Mouse (Mus musculus): ENCODE measurements at regions not wholly inside any gene's neighbourhood (a gene's known extent, or its start where the extent isn't known, plus 50 kb on each side); places are given as distances from the start of the nearest gene placed in this dataset.

GRCm38 (mm10) chr8:56682564-56682963 lies 131.7 kb downstream of the Fbxo8 start:
- in situ Hi-C loops (cut with MboI; ENCODE audit: low pct_unique_long_range_greater_than_20kb): loop anchor here (25.0 kb wide), 1 partner anchor 730 kb away; no protein-coding TSS in a partner anchor
- ChIA-PET POLR2A (no interaction called here), CTCF (no interaction called here)
- DNase-seq (ENCODE audit: low read depth, low spot score) (no peak), ATAC-seq (peak; percentile 84)
- H3K27me3 ChIP-seq: peaks cover 17% of the 10 kb centered on the region
- TF ChIP-seq CTCF (IDR thresholded peaks at IDR 0.05): peak; percentile 54

- ATAC-seq: peak; percentile 47
- POLR2A ChIA-PET: no interaction called here
- TF ChIP-seq CTCF (IDR thresholded peaks at IDR 0.05): no peak
These were observed 133.5 kb downstream of the Fbxo8 start for GRCm38 (mm10) chr8:56684352-56684751.

GRCm38 (mm10) chr8:56695436-56695835 lies 144.5 kb downstream of the Fbxo8 start:
- DNase-seq (ENCODE audit: low read depth, low spot score) (no peak), ATAC-seq (no peak)
- CTCF ChIA-PET: no interaction called here
- POLR2A ChIA-PET: no interaction called here
- H3K27me3 ChIP-seq: peaks cover 15% of the 10 kb centered on the region
- in situ Hi-C loops (cut with MboI; ENCODE audit: low pct_unique_long_range_greater_than_20kb): loop anchor here (25.0 kb wide), 1 partner anchor 717 kb away; no protein-coding TSS in a partner anchor
- TF ChIP-seq CTCF (IDR thresholded peaks at IDR 0.05): no peak

More at GRCm38 (mm10) chr8:56684352-56684751, 133.5 kb downstream of the Fbxo8 start:
- DNase-seq (ENCODE audit: low read depth, low spot score): no peak
- in situ Hi-C loops (cut with MboI; ENCODE audit: low pct_unique_long_range_greater_than_20kb): loop anchor here (25.0 kb wide), 1 partner anchor 728 kb away; no protein-coding TSS in a partner anchor
- H3K27me3 ChIP-seq: peaks cover 13% of the 10 kb centered on the region
- CTCF ChIA-PET: no interaction called here

- no peak for TF ChIP-seq CTCF (IDR thresholded peaks at IDR 0.05)
- no peak for ATAC-seq
- ChIA-PET CTCF (interaction anchor here (0.6 kb wide), 1 partner anchor 184 kb away, joined by 3 read pairs; no protein-coding TSS in a partner anchor), POLR2A (no interaction called here)
- in situ Hi-C loops (cut with MboI; ENCODE audit: low pct_unique_long_range_greater_than_20kb): no loop called here
- no peak for DNase-seq (ENCODE audit: low read depth, low spot score)
- H3K27me3 ChIP-seq: peaks cover 30% of the 10 kb centered on the region
These were observed 149.8 kb downstream of the Fbxo8 start for GRCm38 (mm10) chr8:56700580-56701145.

GRCm38 (mm10) chr8:56706377-56706776 lies 155.5 kb downstream of the Fbxo8 start:
- in situ Hi-C loops (cut with MboI; ENCODE audit: low pct_unique_long_range_greater_than_20kb): no loop called here
- CTCF ChIA-PET: interaction anchor here (0.9 kb wide), 1 partner anchor 33 kb away, joined by 3 read pairs; no protein-coding TSS in a partner anchor

GRCm38 (mm10) chr8:56706941-56707706 lies 156.2 kb downstream of the Fbxo8 start:
- in situ Hi-C loops (cut with MboI; ENCODE audit: low pct_unique_long_range_greater_than_20kb): no loop called here
- ChIA-PET POLR2A (no interaction called here), CTCF (no interaction called here)
- H3K27me3 ChIP-seq: peaks cover 48% of the 10 kb centered on the region
- ATAC-seq: no peak
- TF ChIP-seq CTCF (IDR thresholded peaks at IDR 0.05): no peak
- DNase-seq (ENCODE audit: low read depth, low spot score): no peak

More at GRCm38 (mm10) chr8:56706377-56706776, 155.5 kb downstream of the Fbxo8 start:
- POLR2A ChIA-PET: no interaction called here
- ATAC-seq: no peak
- no peak for DNase-seq (ENCODE audit: low read depth, low spot score)
- peaks cover 50% of the 10 kb centered on the region for H3K27me3 ChIP-seq
- TF ChIP-seq CTCF (IDR thresholded peaks at IDR 0.05): no peak

GRCm38 (mm10) chr8:56720001-56720400 lies 169.1 kb downstream of the Fbxo8 start:
- peaks cover 50% of the 10 kb centered on the region for H3K27me3 ChIP-seq
- ChIA-PET POLR2A (no interaction called here), CTCF (no interaction called here)
- DNase-seq (ENCODE audit: low read depth, low spot score) (no peak), ATAC-seq (no peak)
- in situ Hi-C loops (cut with MboI; ENCODE audit: low pct_unique_long_range_greater_than_20kb): no loop called here
- no peak for TF ChIP-seq CTCF (IDR thresholded peaks at IDR 0.05)

- in situ Hi-C loops (cut with MboI; ENCODE audit: low pct_unique_long_range_greater_than_20kb): no loop called here
- CTCF ChIA-PET: no interaction called here
- peaks cover 48% of the 10 kb centered on the region for H3K27me3 ChIP-seq
- POLR2A ChIA-PET: no interaction called here
- no peak for TF ChIP-seq CTCF (IDR thresholded peaks at IDR 0.05)
- no peak for DNase-seq (ENCODE audit: low read depth, low spot score)
- no peak for ATAC-seq
These were observed 171.8 kb downstream of the Fbxo8 start for GRCm38 (mm10) chr8:56722473-56723236.

GRCm38 (mm10) chr8:56724607-56725006 lies 173.7 kb downstream of the Fbxo8 start:
- ChIA-PET CTCF (interaction anchor here (1.0 to 1.3 kb wide), 2 partner anchors 16 to 109 kb away, joined by 3 to 4 read pairs; no protein-coding TSS in a partner anchor), POLR2A (no interaction called here)
- ATAC-seq: no peak
- in situ Hi-C loops (cut with MboI; ENCODE audit: low pct_unique_long_range_greater_than_20kb): no loop called here
- no peak for DNase-seq (ENCODE audit: low read depth, low spot score)
- peaks cover 55% of the 10 kb centered on the region for H3K27me3 ChIP-seq
- TF ChIP-seq CTCF (IDR thresholded peaks at IDR 0.05): peak; percentile 25

- ATAC-seq: no peak
- DNase-seq (ENCODE audit: low read depth, low spot score): no peak
- in situ Hi-C loops (cut with MboI; ENCODE audit: low pct_unique_long_range_greater_than_20kb): no loop called here
- ChIA-PET POLR2A (no interaction called here), CTCF (interaction anchor here (1.1 to 1.2 kb wide), 2 partner anchors 28 to 698 kb away, joined by 3 read pairs; no protein-coding TSS in a partner anchor)
- H3K27me3 ChIP-seq: peaks cover 61% of the 10 kb centered on the region
- TF ChIP-seq CTCF (IDR thresholded peaks at IDR 0.05): no peak
These were observed 182.4 kb downstream of the Fbxo8 start for GRCm38 (mm10) chr8:56733318-56733717.

Data from Patski (cell line).